Comparison of ENCODE assay signal across 8 mouse cellular contexts in genomic region chr7:128746151-128746550, GRCm38 (mm10). TPM values are rescaled to one million over a fixed set of nuclear protein-coding genes. Genes with fewer than 3 reads are reported as not detected.
DNase-seq lines count a peak whose midpoint lies in the region; ATAC-seq lines count a peak whose summit lies in the region.
"Had no signal": no experiment of that assay in that cellular context is flagged by ENCODE, and none has a peak within 500 bp of the region (broad histone marks: within the 10 kb centered on the region; RNA-seq: fewer than 3 reads in every experiment).

No protein-coding gene starts in this region.

- H3K4me1 ChIP-seq in lung, embryonic 16.5 days (replicated peaks; ENCODE audit: control insufficient read depth, insufficient read depth, low read length): peaks cover 22% of the 10 kb centered on the region
- H3K4me1 ChIP-seq in forebrain, embryonic 11.5 days (replicated peaks; ENCODE audit: control insufficient read depth, insufficient read depth, low read length): peaks cover 3% of the 10 kb centered on the region; the same call in 1 of the 2 replicates
- peaks cover 22% of the 10 kb centered on the region for H3K4me1 ChIP-seq in limb, embryonic 12.5 days (replicated peaks)
- peaks cover 19% of the 10 kb centered on the region for H3K4me1 ChIP-seq in stomach, embryonic 15.5 days

- no peaks in the 10 kb centered on the region for H3K9me3 ChIP-seq in lung, embryonic 16.5 days (ENCODE audit: control insufficient read depth, low read length)
- H3K9me3 ChIP-seq in forebrain, embryonic 11.5 days (ENCODE audit: control insufficient read depth, low read length): no peaks in the 10 kb centered on the region
- no peaks in the 10 kb centered on the region for H3K9me3 ChIP-seq in limb, embryonic 12.5 days
- H3K9me3 ChIP-seq in stomach, embryonic 15.5 days: no peaks in the 10 kb centered on the region

- H3K4me2 ChIP-seq in lung, embryonic 16.5 days (ENCODE audit: low read depth, low read length): peak overlapping the region; percentile 73
- H3K4me2 ChIP-seq in forebrain, embryonic 11.5 days (ENCODE audit: low read depth, low read length, severe bottlenecking): peak overlapping the region; percentile 66; the same call in 1 of the 2 replicates
- peak overlapping the region; percentile 90 for H3K4me2 ChIP-seq in limb, embryonic 12.5 days
- H3K4me2 ChIP-seq in stomach, embryonic 15.5 days: peak overlapping the region; percentile 86

- ATAC-seq in lung, embryonic 16.5 days (ENCODE audit: low read depth): no peak
- ATAC-seq in forebrain, embryonic 11.5 days (replicated peaks; ENCODE audit: low FRiP score): no peak
- no peak for ATAC-seq in limb, embryonic 12.5 days (ENCODE audit: insufficient number of reproducible peaks, insufficient read depth, low FRiP score, low TSS enrichment, low read depth)
- no peak for ATAC-seq in stomach, embryonic 15.5 days (ENCODE audit: insufficient read depth, low FRiP score, low read depth)

- H3K4me3 ChIP-seq in lung, embryonic 16.5 days (ENCODE audit: low read length): peak overlapping the region; percentile 98; the same call in 1 of the 2 replicates
- H3K4me3 ChIP-seq in forebrain, embryonic 11.5 days (ENCODE audit: low read depth, low read length): no peak overlapping the region
- H3K4me3 ChIP-seq in limb, embryonic 12.5 days (replicated peaks): peak overlapping the region; percentile 97
- H3K4me3 ChIP-seq in stomach, embryonic 15.5 days (replicated peaks): peak overlapping the region; percentile 99

- whole genome bisulfite sequencing in lung, embryonic 16.5 days: 71% methylated on average over 10 of the region's 10 CpGs
- 95% methylated on average over 10 of the region's 10 CpGs for WGBS in forebrain, embryonic 11.5 days
- WGBS in limb, embryonic 12.5 days: 92% methylated on average over 10 of the region's 10 CpGs
- 80% methylated on average over 10 of the region's 10 CpGs for WGBS in stomach, embryonic 15.5 days

- no peak overlapping the region for H3K27ac ChIP-seq in lung, embryonic 16.5 days (ENCODE audit: low read length)
- no peak overlapping the region for H3K27ac ChIP-seq in forebrain, embryonic 11.5 days (ENCODE audit: low read depth, low read length)
- no peak overlapping the region for H3K27ac ChIP-seq in limb, embryonic 12.5 days
- no peak overlapping the region for H3K27ac ChIP-seq in stomach, embryonic 15.5 days

- peaks cover 13% of the 10 kb centered on the region for H3K36me3 ChIP-seq in lung, embryonic 16.5 days (ENCODE audit: control insufficient read depth, insufficient read depth, low read length)
- H3K36me3 ChIP-seq in forebrain, embryonic 11.5 days (ENCODE audit: control insufficient read depth, insufficient read depth, low read length): peaks cover 2% of the 10 kb centered on the region; the same call in 1 of the 2 replicates
- peaks cover 23% of the 10 kb centered on the region for H3K36me3 ChIP-seq in limb, embryonic 12.5 days
- H3K36me3 ChIP-seq in stomach, embryonic 15.5 days: peaks cover 7% of the 10 kb centered on the region; the same call in 1 of the 2 replicates

- no peak overlapping the region for H3K9ac ChIP-seq in lung, embryonic 16.5 days (ENCODE audit: low read length)
- H3K9ac ChIP-seq in forebrain, embryonic 11.5 days (ENCODE audit: low read length): no peak overlapping the region
- H3K9ac ChIP-seq in limb, embryonic 12.5 days (replicated peaks): no peak overlapping the region
- H3K9ac ChIP-seq in stomach, embryonic 15.5 days: peak overlapping the region; percentile 94; the same call in 1 of the 2 replicates

- no peak for DNase-seq in lung, postnatal 25 days (ENCODE audit: low spot score)
- no peak for DNase-seq in forebrain, embryonic 11.5 days (ENCODE audit: low spot score)
- no peak for DNase-seq in embryo, embryonic 9.5 days (ENCODE audit: extremely low spot score)
- DNase-seq in frontal cortex, postnatal 25 days (ENCODE audit: low spot score in 2 of 2): no peak
- DNase-seq: gastrocnemius, postnatal 36 days had no signal

- H3K27me3 ChIP-seq in lung, embryonic 16.5 days (ENCODE audit: control insufficient read depth, insufficient read depth, low read depth, low read length): no peaks in the 10 kb centered on the region; the same call in 1 of the 2 replicates
- no peaks in the 10 kb centered on the region for H3K27me3 ChIP-seq in forebrain, embryonic 11.5 days (ENCODE audit: control insufficient read depth, insufficient read depth, low read length)
- no peaks in the 10 kb centered on the region; the same call in 1 of the 2 replicates for H3K27me3 ChIP-seq in limb, embryonic 12.5 days
- H3K27me3 ChIP-seq in stomach, embryonic 15.5 days (replicated peaks): no peaks in the 10 kb centered on the region

RNA-seq across cellular contexts. Expression of gene Sec23ip, which starts 1.4 kb away (rescaled TPM):
- polyA plus RNA-seq in lung, embryonic 16.5 days (2015; fragmentation: Nextera tagmentation; extraction: Ambion mirVana): 35.6 and 41.0 TPM in 2 replicates
- polyA plus RNA-seq in forebrain, embryonic 11.5 days (2014; fragmentation: Nextera tagmentation; extraction: Ambion mirVana): 44.5 and 45.3 TPM in 2 replicates
- polyA plus RNA-seq in limb, embryonic 12.5 days (2016; fragmentation: Nextera tagmentation; extraction: Ambion mirVana): 35.5 and 37.9 TPM in 2 replicates
- polyA plus RNA-seq in stomach, embryonic 15.5 days (2015; fragmentation: Nextera tagmentation; extraction: Ambion mirVana): 32.3 and 32.5 TPM in 2 replicates

RNA-seq across cellular contexts. Expression of gene Mcmbp, which starts 5.9 kb away (rescaled TPM):
- polyA plus RNA-seq in lung, embryonic 16.5 days (2015; fragmentation: Nextera tagmentation; extraction: Ambion mirVana): 58.7 and 62.4 TPM in 2 replicates
- 86.1 and 90.8 TPM in 2 replicates for polyA plus RNA-seq in forebrain, embryonic 11.5 days (2014; fragmentation: Nextera tagmentation; extraction: Ambion mirVana)
- polyA plus RNA-seq in limb, embryonic 12.5 days (2016; fragmentation: Nextera tagmentation; extraction: Ambion mirVana): 80.7 and 82.7 TPM in 2 replicates
- 58.2 and 60.9 TPM in 2 replicates for polyA plus RNA-seq in stomach, embryonic 15.5 days (2015; fragmentation: Nextera tagmentation; extraction: Ambion mirVana)
